Mouse (Mus musculus) thymus, adult 2 months (tissue): ENCODE results near the gene Prpf6.

Experiments
- CTCF ChIP-seq: fragments of 200-500 bp; IDR thresholded peaks from 2 replicates; pipeline ENCODE4 v1.5.1; 2012; ENCODE audit warnings: mild to moderate bottlenecking, control low read depth, low read length, moderate library complexity, borderline replicate concordance; ENCODE audit not compliant: control insufficient read depth, poor library complexity, insufficient read depth; ENCODE audit errors: extremely low read depth
- POLR2A ChIP-seq: fragments of 200-500 bp; IDR thresholded peaks from 2 replicates; pipeline ENCODE4 v1.6.1; 2012; ENCODE audit warnings: mild to moderate bottlenecking, low read length, control low read depth, moderate library complexity; ENCODE audit not compliant: control insufficient read depth, poor library complexity, insufficient read depth; ENCODE audit errors: extremely low read depth

GRCm38 (mm10) chr2:181600828-181601750 lies 9.4 kb downstream of the Prpf6 start:
- no peak for TF ChIP-seq CTCF
- TF ChIP-seq POLR2A, result peak; percentile 64
